Mouse (Mus musculus) E14TG2a.4 (cell line): ENCODE measurements around the gene Smpdl3b.

Experiments
- H3K27me3 ChIP-seq: 2 replicates; pipeline ENCODE4 v1.6.1; 2014; ENCODE audit warnings: low read length, control low read depth; ENCODE audit not compliant: insufficient read depth
- H3K36me3 ChIP-seq: 2 replicates; pipeline ENCODE4 v1.6.1; 2014; ENCODE audit warnings: low read length, control low read depth; ENCODE audit not compliant: insufficient read depth
- H3K4me1 ChIP-seq: replicated peaks from 2 replicates; pipeline ENCODE4 v1.6.1; 2014; ENCODE audit warnings: low read depth, low read length, control low read depth
- H3K4me3 ChIP-seq: replicated peaks from 2 replicates; pipeline ENCODE4 v1.5.1; 2014; ENCODE audit warnings: mild to moderate bottlenecking, low read length
- H3K9me3 ChIP-seq: 2 replicates; pipeline ENCODE4 v1.6.1; 2014; ENCODE audit warnings: low read length, control low read depth
- CTCF ChIP-seq: conservative IDR thresholded peaks from 2 replicates; pipeline ENCODE4 v1.5.1; 2014; ENCODE audit warnings: low read length
- NANOG ChIP-seq: IDR thresholded peaks from 2 replicates; pipeline ENCODE4 v1.6.1; 2014; ENCODE audit warnings: borderline replicate concordance, low read length, mixed read lengths
- POU5F1 ChIP-seq: IDR thresholded peaks from 2 replicates; pipeline ENCODE4 v1.6.1; 2014; ENCODE audit warnings: low read length, borderline replicate concordance

The Smpdl3b gene

GRCm38 (mm10) chr4:132789731-132790130, 32.7 kb upstream of the Smpdl3b start:
- H3K27me3 ChIP-seq = peaks cover 21% of the 10 kb centered on the region
- H3K4me1 ChIP-seq = peaks cover 20% of the 10 kb centered on the region
- TF ChIP-seq CTCF = no peak
- TF ChIP-seq NANOG = no peak
- TF ChIP-seq POU5F1 = no peak
- H3K36me3 ChIP-seq = no peaks in the 10 kb centered on the region
- no peak overlapping the region for H3K4me3 ChIP-seq
- no peaks in the 10 kb centered on the region for H3K9me3 ChIP-seq

- no peaks in the 10 kb centered on the region for H3K27me3 ChIP-seq
- H3K36me3 ChIP-seq = peaks cover 9% of the 10 kb centered on the region
- peaks cover 22% of the 10 kb centered on the region for H3K4me1 ChIP-seq
- TF ChIP-seq POU5F1 (no peak), NANOG (no peak)
- peak overlapping the region; percentile 69 for H3K4me3 ChIP-seq
- H3K9me3 ChIP-seq = no peaks in the 10 kb centered on the region
Measured at GRCm38 (mm10) chr4:132785228-132785627, 28.2 kb upstream of the Smpdl3b start.

GRCm38 (mm10) chr4:132783732-132784131, 26.7 kb upstream of the Smpdl3b start:
- Histone ChIP-seq H3K4me3 (no peak overlapping the region), H3K4me1 (peaks cover 28% of the 10 kb centered on the region), H3K27me3 (no peaks in the 10 kb centered on the region), H3K9me3 (no peaks in the 10 kb centered on the region), H3K36me3 (peaks cover 24% of the 10 kb centered on the region)
- TF ChIP-seq NANOG (no peak), CTCF (no peak), POU5F1 (no peak)

- TF ChIP-seq POU5F1 (no peak), NANOG (no peak), CTCF (no peak)
- Histone ChIP-seq H3K4me3 (no peak overlapping the region), H3K36me3 (peaks cover 58% of the 10 kb centered on the region), H3K4me1 (peaks cover 48% of the 10 kb centered on the region), H3K9me3 (no peaks in the 10 kb centered on the region), H3K27me3 (no peaks in the 10 kb centered on the region)
Measured at GRCm38 (mm10) chr4:132780288-132780687, 23.2 kb upstream of the Smpdl3b start.

DNA sequence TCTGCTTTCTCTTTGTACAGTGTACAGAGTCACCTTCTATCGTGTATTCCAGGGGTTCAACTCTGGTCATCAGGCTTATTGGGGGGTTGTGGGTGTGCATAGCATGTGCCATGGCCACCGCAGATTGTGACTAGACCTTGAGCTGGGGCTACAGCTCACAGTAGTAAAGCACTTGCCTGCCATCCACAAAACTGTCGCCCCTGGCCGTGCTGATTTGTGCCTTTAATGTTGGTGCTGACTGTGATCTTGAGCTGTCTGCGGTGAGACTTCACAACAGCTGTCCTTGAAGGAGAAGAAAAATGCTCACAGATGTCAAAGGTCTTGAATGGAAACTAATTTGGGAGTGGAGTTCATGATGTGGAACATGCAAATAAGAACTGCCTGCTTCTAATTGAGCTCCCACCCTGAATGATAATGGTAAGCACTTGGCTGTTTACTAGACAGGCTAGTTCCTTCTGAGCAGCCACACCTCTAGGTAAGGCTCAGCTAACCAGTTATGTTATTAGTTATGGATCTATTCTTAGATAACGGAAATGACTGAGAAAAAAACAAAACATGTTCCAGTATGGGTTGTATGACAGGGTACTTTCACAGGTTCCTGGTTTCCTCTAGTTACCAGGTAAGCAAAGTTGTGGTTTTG, 21.6 kb upstream of the Smpdl3b start:
- no peak overlapping the region for H3K4me3 ChIP-seq
- no peak for TF ChIP-seq POU5F1
- TF ChIP-seq NANOG = no peak
- peaks cover 46% of the 10 kb centered on the region for H3K4me1 ChIP-seq

GRCm38 (mm10) chr4:132776764-132777163, 19.7 kb upstream of the Smpdl3b start:
- Histone ChIP-seq H3K27me3 (no peaks in the 10 kb centered on the region), H3K4me3 (no peak overlapping the region), H3K4me1 (peaks cover 46% of the 10 kb centered on the region), H3K9me3 (no peaks in the 10 kb centered on the region), H3K36me3 (peaks cover 94% of the 10 kb centered on the region)
- TF ChIP-seq CTCF = peak; percentile 53
- no peak for TF ChIP-seq NANOG

More for the DNA sequence above, 21.6 kb upstream of the Smpdl3b start:
- Histone ChIP-seq H3K36me3 (peaks cover 75% of the 10 kb centered on the region), H3K27me3 (no peaks in the 10 kb centered on the region), H3K9me3 (no peaks in the 10 kb centered on the region)

DNA sequence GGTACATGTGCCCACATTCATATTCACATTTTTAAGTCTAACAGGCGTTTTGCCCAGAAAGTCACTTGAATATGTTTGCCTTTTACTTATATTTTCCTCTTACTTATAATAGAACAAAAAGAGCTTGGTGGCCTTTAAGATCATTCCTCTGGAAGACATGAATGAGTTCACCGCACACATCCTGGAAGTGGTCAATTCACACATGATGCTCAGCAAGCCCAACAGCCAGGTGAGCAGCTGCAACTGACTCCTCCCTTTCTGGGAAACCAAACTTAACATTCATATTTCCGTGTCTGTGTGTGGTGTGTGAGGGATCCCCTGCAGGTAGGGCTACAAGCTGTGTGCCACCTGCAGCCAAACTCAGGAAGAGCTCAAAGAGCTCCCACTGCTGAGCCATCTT, 17.9 kb upstream of the Smpdl3b start:
- H3K9me3 ChIP-seq = no peaks in the 10 kb centered on the region
- TF ChIP-seq CTCF = no peak

DNA sequence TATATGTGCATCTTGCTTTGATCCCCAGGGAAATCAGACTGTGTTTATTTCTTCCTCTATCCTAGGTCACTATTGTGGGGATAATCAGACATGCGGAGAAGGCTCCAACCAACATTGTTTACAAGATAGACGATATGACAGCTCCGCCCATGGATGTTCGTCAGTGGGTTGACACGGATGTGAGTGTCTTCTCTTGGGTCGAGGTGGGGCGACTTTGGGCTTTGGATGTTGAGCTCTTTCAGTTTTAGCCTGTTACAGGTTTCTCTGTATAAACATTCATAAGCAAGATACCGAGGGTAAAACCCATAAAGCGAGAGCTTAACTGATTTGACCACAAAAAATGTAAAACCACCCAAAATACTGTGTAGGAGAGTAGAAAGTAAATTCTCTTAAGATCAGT, 14.7 kb upstream of the Smpdl3b start:
- no peaks in the 10 kb centered on the region for H3K27me3 ChIP-seq
- H3K4me3 ChIP-seq = no peak overlapping the region
- TF ChIP-seq NANOG = no peak
- no peak for TF ChIP-seq POU5F1
- TF ChIP-seq CTCF = no peak
- peaks cover 78% of the 10 kb centered on the region for H3K36me3 ChIP-seq
- H3K9me3 ChIP-seq = no peaks in the 10 kb centered on the region
- peaks cover 37% of the 10 kb centered on the region for H3K4me1 ChIP-seq

More for the DNA sequence above, 17.9 kb upstream of the Smpdl3b start:
- Histone ChIP-seq H3K27me3 (no peaks in the 10 kb centered on the region), H3K4me3 (no peak overlapping the region), H3K36me3 (peaks cover 100% of the 10 kb centered on the region), H3K4me1 (peaks cover 49% of the 10 kb centered on the region)

DNA sequence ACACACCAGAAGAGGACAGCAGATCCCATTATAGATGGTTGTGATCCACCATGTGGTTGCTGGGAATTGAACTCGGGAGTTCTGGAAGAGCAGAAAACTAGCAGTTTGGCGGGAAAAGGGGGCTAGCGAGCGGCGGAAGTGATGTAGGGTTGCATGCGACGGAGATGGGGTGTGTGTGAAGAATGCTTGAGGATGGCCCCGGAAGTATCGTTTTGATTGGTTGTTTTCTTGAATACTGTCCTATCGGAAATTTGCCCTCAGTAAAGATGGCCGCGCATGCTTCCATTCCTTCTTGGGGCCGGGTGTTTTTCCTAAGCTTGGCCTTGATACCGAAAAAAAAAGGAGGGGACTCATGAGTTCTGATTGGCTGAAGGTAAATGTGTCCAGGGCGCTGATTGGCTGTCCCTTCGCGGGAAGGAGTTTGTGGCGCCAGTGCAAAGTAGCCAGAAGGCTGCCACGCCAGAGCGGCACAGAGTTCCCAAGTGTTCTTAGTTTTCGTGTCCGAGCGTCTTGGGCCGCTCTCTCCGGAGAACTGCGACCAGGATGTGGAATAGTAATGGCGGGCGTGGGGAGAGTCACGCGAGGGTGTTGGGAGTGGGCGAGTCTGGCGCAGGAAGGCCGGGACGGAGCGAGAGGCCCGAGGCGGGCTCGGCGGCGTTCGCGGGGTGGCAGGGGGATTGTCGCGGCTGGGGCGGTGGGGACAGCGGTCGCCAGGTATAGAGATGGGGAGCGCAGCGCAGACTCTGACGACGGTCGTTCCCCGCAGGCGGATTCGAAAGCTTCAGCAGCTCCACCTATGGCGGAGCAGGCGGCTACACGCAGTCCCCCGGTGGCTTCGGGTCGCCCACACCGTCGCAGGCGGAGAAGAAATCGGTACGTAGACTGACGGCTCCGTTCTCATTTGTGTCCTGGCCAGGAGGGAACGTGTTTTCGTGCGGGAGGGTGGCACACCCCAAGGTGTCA, 11.1 kb upstream of the Smpdl3b start, which contains the start of gene Rpa2:
Gene Rpa2, plus strand, starts transcription at position 419 of the 963 bp plus-strand sequence.
- Histone ChIP-seq H3K36me3 (peaks cover 42% of the 10 kb centered on the region), H3K27me3 (no peaks in the 10 kb centered on the region), H3K9me3 (no peaks in the 10 kb centered on the region), H3K4me3 (peak within 1 kb of the TSS; percentile 96), H3K4me1 (peaks cover 31% of the 10 kb centered on the region)
- TF ChIP-seq NANOG (no peak), CTCF (no peak)
